Mouse (Mus musculus) lung, adult 2 months (tissue): Measurements from ENCODE around the gene Spire2.

Experiments
- CTCF ChIP-seq: fragments of 200-500 bp; IDR thresholded peaks from 2 replicates; pipeline ENCODE4 v1.5.1; 2011; ENCODE audit warnings: mild to moderate bottlenecking, low read length, control low read depth; ENCODE audit not compliant: insufficient read depth
- POLR2A ChIP-seq: fragments of 200-500 bp; IDR thresholded peaks from 2 replicates; pipeline ENCODE4 v1.6.1; 2011; ENCODE audit warnings: low read depth, mild to moderate bottlenecking, control low read depth, low read length, borderline replicate concordance; ENCODE audit errors: extremely low read depth

- TF ChIP-seq CTCF (no peak), POLR2A (peak; percentile 88; the same call in 1 of the 2 replicates)
Measured at GRCm38 (mm10) chr8:123374239-123374578, 41.7 kb downstream of the Spire2 start.
